Mouse (Mus musculus): ENCODE measurements around the gene Fcer2a.

The Fcer2a gene

DNA sequence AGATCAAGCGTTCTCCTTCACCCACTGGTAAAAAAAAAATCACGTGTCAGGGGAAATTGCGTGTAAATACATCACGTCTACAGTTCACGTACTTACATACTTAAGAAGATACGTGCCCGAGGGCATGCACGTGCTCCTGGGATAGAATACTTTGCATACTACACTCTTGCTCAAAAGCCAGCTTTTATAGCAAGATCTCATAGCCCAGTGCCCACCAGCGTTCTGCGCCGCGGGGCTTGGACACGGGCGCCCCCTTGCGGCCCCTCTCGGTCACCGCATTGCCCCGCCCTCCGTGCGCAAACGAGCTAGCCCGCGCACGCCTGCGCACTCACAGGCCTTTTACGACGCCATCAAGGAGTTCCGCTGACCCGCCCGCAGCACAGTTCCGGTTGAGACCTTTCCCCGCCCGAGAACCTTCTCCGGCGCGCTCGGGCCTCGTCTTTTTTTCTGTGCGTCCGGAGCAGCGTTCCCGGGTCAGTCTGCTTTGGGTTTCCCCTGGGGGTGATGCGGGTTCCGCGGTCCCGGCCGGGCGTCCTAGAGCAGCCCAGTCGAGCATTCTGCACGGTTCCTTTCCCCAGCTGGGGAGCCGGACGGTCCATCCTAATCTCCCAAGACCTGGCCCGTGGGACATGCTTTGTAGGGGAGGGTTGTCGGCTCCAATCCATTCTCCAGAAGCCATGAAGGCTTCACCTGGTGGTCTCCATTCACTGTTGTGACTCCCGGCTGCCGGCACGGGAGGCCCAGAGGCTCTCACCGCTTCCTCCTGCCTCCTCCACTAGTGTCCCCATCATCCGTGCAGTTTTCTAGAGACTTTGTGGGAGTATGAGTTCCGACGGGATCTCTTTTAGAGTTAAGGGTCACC is 17.6 kb downstream of the Fcer2a start, which contains the start of gene Trappc5:
TSS of gene Trappc5 (plus strand) at position 169 of the 862 bp plus-strand sequence.
- peak; percentile 96 for DNase-seq

GRCm38 (mm10) chr8:3674671-3675070 is 19.3 kb downstream of the Fcer2a start:
- DNase-seq = no peak

DNA sequence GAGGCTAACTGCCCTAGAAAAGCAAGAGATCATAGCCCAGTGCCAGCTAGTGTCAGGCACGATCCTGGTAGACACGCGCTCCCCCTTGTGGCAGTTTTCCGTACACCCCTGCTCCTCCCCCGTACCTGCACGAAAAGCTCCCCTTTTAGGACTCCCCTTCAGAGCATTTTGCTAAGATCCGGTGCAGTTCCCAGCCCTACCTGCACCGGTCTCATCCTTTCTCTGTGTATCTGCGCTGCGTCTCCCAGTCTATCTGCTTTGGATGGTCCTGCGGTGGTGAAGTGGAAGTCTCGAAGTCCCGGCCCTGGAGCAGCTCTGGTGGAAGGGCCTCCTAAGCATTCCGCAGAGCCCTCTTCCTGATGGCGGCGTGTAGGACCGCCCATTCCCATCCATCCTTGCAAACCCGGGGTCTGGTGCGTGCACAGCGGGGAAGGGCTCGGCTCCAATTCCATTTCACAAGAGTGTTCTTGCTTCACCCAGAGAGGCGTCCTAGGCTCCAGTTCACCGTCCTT is 21.9 kb downstream of the Fcer2a start, which contains the start of gene Fcor:
TSS of gene Fcor (minus strand) at position 383 of the 512 bp plus-strand sequence.
- DNase-seq = peak; percentile 88

DNA sequence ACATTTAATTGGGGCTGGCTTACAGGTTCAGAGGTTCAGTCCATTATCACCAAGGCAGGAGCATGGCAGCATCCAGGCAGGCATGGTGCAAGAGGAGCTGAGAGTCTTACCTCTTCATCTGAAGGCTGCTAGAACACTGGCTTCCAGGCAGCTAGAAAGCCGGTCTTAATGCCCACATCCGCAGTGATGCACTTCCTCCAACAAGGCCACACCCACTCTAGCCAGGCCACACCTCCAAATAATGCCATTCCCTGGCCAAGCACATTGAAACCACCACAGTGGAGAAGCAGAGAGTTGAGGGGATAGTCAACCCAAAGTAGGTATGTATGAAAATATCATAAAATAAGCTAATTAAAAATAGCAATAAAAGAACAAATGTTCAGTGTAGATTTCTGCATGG is 23.6 kb downstream of the Fcer2a start:
- no peak for DNase-seq

GRCm38 (mm10) chr8:3665507-3665906 is 28.5 kb downstream of the Fcer2a start, which contains the start of gene Mcemp1:
Gene Mcemp1, plus strand, starts transcription at chr8:3665754.
- DNase-seq = no peak

DNA sequence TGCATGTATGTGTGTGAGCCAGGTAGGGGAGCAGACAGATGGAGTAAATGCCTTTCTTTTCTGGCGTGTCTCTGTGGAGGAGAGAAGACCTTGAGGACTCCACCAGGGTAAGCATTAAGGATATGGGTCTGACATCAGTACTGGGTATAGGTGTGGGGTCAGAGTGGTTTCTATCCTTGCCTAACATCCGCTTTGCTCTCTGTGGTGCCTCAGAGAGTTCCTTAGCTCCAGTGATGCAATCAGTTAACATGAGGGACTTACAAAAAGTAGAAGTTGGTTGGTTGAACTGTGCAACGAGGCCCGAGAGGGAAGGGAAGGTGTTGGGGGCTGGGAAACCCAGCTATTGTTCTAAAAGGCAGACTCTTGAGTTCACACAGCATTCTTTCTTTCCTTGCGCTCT is 29.6 kb downstream of the Fcer2a start:
- no peak for DNase-seq

DNA sequence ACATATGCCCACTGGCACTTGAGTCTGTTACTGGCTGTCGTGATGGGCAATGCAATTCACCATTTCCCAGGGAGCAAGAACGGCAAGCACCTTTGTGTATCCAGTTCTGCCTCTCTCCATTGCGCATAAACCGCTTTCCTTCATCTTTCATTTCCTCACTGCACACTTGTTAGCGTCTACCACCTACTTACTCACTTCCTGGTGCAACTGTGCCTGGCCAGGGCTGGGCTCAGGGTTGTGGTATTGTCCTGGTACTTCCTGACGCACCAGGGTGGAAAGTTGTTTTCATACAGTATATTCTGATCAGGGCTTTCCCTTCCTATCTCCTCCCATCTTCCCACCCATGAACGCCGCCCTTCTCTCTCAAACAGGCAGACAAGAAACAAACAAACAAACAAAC is 33.1 kb downstream of the Fcer2a start:
- no peak for DNase-seq

- DNase-seq = peak; percentile 42
Observed at GRCm38 (mm10) chr8:3656725-3657381, 37.1 kb downstream of the Fcer2a start.

GRCm38 (mm10) chr8:3655526-3655925 is 38.4 kb downstream of the Fcer2a start, which contains the start of gene Retn:
Gene Retn, plus strand, starts transcription at chr8:3655770.
- no peak for DNase-seq

- DNase-seq = no peak
Observed at GRCm38 (mm10) chr8:3654726-3655508, 39.1 kb downstream of the Fcer2a start.

DNA sequence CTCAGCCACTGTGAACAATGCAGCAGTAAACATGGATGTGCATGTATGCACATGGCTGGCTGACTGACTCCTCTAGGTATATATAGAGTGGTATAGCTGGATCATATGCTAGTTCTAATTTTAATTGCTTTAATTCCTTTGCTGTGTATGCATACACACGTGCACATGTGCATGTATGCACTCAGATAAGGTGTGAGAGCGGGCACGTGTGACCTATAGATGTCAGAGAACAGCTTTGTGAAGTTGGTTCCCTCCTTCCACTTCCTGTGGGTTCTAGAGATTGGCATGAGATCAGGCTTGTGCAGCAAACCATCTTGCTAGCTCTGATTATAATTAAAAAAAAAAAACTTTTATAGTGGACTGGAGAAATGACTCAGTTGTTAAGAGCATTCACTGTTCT is 41.1 kb downstream of the Fcer2a start:
- DNase-seq = no peak

GRCm38 (mm10) chr8:3648990-3649389 is 45.0 kb downstream of the Fcer2a start:
- DNase-seq = peak; percentile 49

- DNase-seq = no peak
Observed at GRCm38 (mm10) chr8:3648268-3648667, 45.7 kb downstream of the Fcer2a start.

GRCm38 (mm10) chr8:3647561-3647960 is 46.4 kb downstream of the Fcer2a start:
- DNase-seq = no peak

GRCm38 (mm10) chr8:3646824-3647531 is 47.0 kb downstream of the Fcer2a start:
- DNase-seq = no peak

DNA sequence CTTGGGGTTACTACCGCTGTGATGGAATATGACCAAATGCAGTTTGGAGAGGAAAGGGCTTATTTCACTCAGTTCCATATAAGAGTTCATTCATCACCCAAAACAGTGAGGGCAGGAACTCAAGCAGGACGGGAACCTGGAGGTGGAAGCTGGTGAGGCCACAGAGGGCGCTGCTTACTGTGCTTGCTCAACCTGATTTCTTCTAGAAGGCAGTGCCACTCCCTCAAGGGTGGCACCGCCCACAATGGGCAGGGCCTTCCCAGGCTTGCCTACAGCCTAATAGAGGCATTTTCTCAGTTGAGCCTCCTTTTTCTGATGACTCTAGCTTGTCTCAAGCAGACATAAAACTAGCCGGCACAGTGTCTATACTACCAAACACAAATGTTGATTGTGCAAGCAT is 48.2 kb downstream of the Fcer2a start:
- DNase-seq = peak; percentile 11
